Mouse (Mus musculus) common myeloid progenitor, adult 5-6 weeks (primary cell): Measurements from ENCODE around the gene Mcur1. TPM values are rescaled to one million over a fixed set of nuclear protein-coding genes. Genes with fewer than 3 reads are reported as not detected.

Experiments used
- ATAC-seq: replicated peaks from 2 replicates; pipeline ENCODE4 v1.8.0; 2016; ENCODE audit warnings: low read depth, mild to moderate bottlenecking, moderate TSS enrichment, inconsistent platforms; ENCODE audit not compliant: poor library complexity, severe bottlenecking
- total RNA-seq: library from RNA; stranded (forward); fragments of 200-1000, 187-1606 nt; gene quantifications from 2 replicates; pipeline ENCODE4 v1.2.3, GENCODE M21; 2017

Mcur1 gene
- total RNA-seq, 1 experiment from 2014 or later = 20.2 TPM

DNA sequence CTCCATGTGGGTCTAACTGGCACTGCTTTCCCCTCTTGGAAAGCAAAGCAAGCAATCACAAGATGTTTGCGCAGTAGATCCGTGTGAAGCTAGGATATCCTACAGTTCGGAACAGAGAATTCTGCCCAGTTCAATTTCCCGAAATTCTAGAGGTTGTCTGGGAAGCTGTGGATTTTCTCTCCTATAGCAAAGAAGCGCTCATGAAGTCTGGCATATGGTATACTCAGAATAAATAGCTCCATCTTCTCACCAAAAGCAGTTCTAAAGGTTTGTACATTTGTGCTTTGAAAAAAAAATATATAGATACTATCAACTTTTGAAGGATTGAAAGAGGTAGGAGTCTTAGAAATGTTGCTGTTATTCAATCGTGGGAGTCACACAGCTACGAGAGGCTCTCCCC lies 64.3 kb downstream of the Mcur1 start:
- no peak for ATAC-seq

DNA sequence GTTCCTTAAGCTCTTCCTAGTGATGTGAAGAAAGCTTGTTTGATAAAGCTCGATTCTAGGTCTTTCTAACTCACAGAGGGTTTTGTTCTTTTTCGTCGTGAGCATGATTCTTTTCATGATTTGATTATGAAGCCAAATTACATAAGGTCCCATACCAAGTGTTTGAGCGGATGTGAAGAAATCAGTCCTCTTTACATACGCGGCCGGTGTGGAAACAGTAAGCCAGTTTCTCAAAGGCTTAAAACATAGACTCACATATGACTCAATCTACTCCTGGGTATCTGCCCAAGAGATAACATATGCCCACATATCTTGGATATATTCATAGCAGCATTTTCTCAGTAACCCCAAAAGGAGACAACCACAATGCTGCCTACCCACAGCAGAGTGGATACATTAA lies 66.3 kb downstream of the Mcur1 start:
- ATAC-seq = no peak

- no peak for ATAC-seq
Measured at GRCm38 (mm10) chr13:43493058-43493481, 66.9 kb downstream of the Mcur1 start.

Other genes starting within 250 kb of the Mcur1 start
- 9.7 and 10.9 TPM in 2 replicates for gene Sirt5, start 194.7 kb downstream of the Mcur1 start, total RNA-seq
- 293 and 307 TPM in 2 replicates for gene Nol7, start 161.8 kb downstream of the Mcur1 start, total RNA-seq
- gene Ranbp9, start 78.9 kb downstream of the Mcur1 start, total RNA-seq = 76.8 and 87.2 TPM in 2 replicates
- gene Rnf182, start 55.5 kb upstream of the Mcur1 start, total RNA-seq = not detected in 2 replicates
- gene Cd83, start 224.6 kb upstream of the Mcur1 start, total RNA-seq = 0.68 TPM in 1 of 2 replicates, not detected in the other